Mouse (Mus musculus): Measurements from ENCODE around the gene Crmp1.

DNA sequence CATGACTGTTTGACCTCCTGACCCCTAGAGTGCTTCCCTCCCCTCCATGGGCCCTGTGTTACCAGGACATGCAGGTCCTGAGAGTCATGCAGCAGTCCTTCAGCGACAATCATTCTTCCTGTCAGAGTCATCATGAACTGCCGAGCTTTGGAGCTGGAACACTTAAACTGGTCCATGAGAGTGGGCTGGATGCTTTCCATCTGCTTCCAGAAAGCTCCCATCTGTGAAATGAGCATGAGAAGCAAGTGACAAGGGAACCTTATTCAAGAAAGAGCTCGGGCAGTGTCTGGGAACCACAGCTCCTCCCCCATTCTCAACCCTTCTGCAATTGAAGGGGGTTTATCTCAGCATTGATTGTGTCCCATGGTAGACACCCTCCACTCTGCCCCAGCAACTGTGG is 78.4 kb downstream of the Crmp1 start:
- TF ChIP-seq CTCF (conservative IDR thresholded peaks at IDR 0.05 in 1 of 2, IDR thresholded peaks at IDR 0.05 in 1 of 2; ENCODE audit: low read depth in 2 of 2, low read length in 2 of 2) (no peak), NELFE (IDR thresholded peaks at IDR 0.05; ENCODE audit: low read depth, low read length) (no peak), CHD2 (IDR thresholded peaks at IDR 0.05; ENCODE audit: low read length) (no peak), MAX (IDR thresholded peaks at IDR 0.05; ENCODE audit: low read length) (no peak), USF2 (conservative IDR thresholded peaks at IDR 0.05; ENCODE audit: low read depth, low read length) (no peak), EP300 (IDR thresholded peaks at IDR 0.05; ENCODE audit: low read length) (no peak), TBP (conservative IDR thresholded peaks at IDR 0.05; ENCODE audit: low read depth, low read length) (no peak), CHD1 (IDR thresholded peaks at IDR 0.05; ENCODE audit: low read depth, low read length) (no peak), MXI1 (IDR thresholded peaks at IDR 0.05; ENCODE audit: low read depth, low read length) (no peak), UBTF (IDR thresholded peaks at IDR 0.05; ENCODE audit: low read depth, low read length) (no peak), MAFK (IDR thresholded peaks at IDR 0.05; ENCODE audit: insufficient replicate concordance, low read length) (no peak), ETS1 (conservative IDR thresholded peaks at IDR 0.05; ENCODE audit: low read depth, low read length) (no peak), RAD21 (IDR thresholded peaks at IDR 0.05; ENCODE audit: low read depth, low read length) (no peak)

Data from CH12.LX (cell line).